Mouse (Mus musculus): ENCODE measurements around the gene Jun.

Jun gene

DNA sequence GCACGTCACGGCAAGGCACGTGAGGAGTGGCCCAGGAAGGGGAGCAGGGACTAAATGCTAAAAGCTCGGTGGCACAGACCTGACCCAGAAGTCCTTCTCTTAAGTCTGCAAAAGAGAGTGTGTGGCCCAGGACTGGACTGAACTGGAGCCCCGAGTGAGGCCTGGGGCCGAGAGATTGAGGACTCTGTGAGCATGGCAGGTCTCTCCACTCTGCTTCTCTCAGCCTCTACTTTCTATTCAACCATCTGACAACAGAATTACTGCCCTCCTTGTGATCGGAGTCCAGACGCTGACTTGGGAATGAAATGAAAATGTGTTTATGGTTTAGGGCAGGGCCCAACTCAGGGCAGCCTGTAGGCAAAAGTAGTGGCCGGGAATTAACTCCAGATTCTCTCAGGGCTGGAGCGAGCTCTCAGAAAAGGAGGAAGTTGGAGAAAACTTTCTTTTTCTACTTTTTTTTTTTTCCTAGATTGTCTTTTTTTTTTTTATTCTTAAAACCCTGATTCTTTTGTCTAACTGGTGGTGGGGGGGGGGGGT, 21.3 kb upstream of the Jun start:
- no peak for DNase-seq (ENCODE audit: low read depth, low spot score)

DNA sequence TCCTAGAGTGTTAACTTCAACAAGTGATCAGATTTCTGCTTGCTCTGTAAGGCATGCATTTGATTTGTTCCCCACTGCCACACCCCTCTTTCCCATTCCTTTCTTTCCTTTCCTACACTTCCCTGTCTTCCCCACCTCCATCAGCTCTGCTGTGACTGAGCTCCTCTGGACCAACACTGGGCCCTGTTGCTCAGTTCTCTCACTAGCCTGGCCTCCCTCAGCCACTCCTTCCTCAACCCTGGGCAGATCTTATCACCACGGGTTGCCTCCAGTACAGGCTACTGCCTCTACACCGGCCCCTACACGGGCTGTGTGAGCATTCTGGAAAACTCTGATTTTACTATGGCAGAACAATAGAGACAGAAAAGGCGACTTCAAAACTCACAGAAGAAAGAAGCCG, 18.4 kb upstream of the Jun start:
- no peak for DNase-seq (ENCODE audit: low read depth, low spot score)

DNA sequence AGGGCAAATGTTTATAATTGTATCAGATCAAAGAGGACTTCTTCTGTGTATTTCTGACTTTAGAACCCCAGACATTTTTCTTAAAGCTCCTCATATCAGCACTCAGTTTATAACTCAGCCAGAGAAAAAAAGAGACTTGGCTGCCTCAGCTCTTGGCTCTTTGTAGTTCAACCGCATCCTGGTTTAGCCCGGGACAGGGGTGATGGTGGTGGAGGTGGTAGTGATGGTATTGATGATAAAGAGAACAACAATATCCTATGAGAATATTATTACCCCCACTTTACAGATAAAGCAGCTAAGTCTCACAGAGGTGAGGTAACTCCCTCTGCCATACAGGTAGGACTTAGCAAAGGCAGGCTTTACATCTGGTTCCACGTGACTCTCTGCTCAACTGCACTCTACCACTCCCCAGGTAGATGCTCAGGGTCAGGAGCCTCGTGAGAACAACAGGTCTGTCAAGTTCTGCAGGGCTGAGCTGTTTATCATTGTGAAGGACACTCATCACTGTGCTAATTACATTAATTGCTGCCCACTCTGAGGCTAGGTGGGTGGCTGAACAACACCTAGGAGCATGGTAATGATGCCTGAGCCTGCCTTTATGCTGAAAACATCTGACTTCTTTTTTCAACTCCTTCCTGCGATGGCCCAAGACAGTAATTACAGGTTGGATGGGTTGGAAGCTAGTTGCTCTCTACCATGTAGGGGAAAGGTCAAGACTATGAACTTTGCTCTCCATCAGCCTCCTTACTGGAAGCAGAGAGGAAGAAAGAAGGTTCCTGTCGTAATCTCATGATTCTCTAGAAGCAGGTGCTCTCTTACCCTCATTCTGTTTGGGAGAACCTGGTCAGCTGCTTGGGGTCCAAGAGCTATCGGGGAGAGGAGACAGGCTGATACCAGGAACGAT, 16.3 kb upstream of the Jun start:
- no peak for DNase-seq (ENCODE audit: low read depth, low spot score)

DNA sequence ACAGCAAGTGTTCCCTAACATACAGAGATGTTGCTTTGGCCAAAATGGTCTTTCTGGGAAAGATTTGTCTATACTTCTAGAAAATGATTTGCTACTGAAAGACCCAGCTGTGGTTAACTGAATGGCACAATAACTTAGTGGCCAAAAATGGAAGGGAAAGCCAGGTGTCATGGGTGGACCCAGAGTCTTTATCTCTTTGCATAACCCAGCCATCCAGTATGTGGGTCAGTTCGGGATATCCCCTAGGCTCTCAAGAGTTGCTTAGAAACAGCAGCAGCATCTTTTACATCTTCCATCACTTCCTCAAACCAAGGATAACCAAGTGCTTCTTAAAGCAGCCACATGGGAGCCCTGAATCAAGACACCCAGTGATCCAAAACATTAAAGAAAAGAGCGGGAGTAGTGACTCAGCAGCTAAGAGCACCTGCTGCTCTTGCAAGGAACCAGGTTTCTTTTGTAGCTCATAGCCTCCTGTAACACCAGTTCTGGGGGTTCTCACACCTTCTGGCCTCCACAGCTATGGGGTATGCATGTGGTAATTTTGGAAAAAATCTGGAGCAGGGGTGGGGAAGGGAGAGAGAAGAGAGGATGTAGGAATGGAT, 11.7 kb upstream of the Jun start:
- no peak for DNase-seq (ENCODE audit: low read depth, low spot score)

DNA sequence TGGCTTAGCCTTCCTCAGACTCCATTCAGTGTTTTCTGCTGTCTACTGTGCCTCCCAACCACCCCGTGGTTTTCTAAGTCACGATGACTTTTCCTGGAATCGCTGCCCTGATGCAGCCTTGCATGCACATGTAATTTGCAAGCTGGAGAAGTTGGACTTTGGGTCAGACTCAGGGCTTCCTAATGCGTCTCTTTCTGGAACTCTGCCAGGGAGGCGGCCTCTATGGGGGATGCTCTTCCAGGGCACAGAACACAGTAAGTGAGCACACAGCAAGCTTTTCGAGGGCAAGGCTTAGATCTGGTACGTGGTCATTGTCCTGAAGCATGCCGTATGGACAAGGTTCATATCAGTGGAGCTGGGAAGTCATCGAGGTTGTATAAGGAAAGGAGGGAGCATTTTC, 10.9 kb upstream of the Jun start:
- DNase-seq (ENCODE audit: low read depth, low spot score) = no peak

DNA sequence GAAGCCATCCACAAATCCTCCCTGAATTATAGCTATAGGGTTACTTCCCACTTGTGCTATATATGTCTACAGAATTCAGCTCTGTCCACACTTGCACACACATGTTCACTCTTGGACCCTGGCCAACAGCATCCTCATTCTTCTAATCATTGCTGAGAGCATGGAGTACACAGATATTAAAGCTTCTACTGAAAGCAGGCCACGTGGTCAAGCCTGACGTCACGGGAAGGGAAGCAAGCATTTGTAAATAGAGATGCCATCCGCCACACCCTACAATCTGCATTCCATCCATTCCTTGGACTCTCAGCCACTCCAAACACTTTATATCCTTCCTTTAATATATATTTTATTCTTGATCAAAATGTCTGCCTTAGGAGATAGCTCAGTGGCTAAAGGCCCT, 5.2 kb upstream of the Jun start:
- DNase-seq (ENCODE audit: low read depth, low spot score) = peak; percentile 14

DNA sequence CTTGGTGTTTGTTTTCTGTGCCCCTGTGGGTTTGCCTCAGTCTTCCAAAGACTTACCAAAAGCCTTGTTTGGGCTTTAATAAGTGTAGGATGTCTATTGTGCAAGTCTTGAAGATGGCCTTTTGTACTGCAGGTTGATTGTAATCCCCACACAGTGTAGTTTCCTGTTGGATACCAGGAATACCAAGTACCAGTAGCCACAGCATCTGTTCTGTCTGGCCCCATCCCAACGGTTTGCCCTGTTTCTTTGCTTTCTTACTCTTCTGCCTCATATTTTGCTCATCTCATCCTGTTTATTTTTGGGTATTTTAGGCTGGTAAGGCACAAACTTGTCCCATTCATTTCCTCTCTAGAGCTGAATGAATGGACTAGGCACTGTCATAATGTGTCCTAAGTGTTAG, 3.3 kb upstream of the Jun start:
- no peak for DNase-seq (ENCODE audit: low read depth, low spot score)

DNA sequence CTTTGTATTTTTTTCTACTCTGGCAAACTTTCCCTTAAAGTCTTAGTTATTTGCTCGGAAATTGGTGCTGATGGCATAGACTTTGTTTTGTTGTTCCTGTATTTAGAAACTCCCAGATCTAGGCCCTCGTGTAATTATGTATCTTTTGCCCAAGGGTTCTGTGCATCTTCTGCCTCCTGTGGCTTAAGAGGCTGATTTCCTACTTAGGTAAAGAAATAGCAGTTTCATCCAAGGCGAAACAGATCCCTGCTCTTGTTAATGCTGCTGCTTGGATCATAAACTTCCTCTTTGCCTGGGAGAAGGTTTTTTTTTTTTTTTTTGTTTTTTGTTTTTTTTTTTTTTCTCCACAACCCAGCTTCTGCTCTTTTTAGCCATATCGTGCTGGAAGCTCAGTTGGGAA, 2.3 kb upstream of the Jun start:
- no peak for DNase-seq (ENCODE audit: low read depth, low spot score)

DNA sequence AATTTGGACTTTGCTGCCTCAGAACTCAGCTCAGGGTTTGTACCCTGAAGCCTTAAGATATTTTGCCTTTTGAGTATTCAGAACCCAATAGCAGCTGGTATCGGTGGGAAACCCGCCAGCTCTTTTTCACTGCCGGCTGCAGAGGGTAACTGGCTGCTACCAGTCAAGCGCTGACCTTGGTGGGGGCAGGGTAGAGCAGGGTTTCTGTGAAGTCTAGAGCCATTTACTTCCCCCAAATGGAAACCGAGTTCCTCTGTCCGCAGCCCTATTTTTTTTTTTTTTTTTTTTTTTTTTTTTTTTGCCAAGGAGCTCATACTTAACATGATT, 1.7 kb upstream of the Jun start:
- peak; percentile 67 for DNase-seq (ENCODE audit: low read depth, low spot score)

DNA sequence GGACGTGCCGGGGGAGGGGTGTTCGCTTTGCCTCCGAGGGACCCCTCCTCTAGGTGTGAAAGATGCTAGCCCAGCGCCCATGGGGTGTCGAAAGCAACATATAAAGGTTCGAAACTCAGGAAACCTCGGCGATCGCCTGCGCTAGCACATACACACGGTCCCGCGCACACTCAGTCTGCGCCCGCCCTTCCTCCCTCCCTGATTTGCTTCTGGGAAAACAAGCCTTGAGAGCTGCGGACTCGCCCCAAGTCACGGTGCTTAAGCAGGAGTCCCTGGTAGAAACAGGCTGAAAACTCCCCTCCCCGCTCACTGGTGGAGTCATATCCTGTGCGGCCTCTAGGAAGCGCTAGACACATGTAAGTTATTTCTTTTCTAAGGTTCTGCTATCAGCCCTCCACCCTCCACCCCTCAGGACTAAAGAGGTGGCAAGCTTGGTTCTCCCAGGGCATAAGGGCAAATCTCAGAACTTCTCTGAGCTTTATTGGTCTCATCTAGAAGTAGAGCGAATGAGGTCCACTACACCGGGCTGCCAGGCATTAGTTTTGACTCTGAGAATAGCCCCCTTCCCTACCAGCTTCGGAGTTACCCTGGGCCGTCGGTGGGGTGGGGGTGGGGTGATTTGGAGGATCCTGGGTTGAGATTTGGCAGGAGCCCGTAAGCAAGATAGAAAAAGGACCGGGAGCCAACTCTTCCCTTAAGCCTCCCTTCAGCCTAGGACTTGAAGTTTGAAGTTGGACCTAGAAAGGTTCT, 1.2 kb upstream of the Jun start:
- DNase-seq (ENCODE audit: low read depth, low spot score) = peak; percentile 95

DNA sequence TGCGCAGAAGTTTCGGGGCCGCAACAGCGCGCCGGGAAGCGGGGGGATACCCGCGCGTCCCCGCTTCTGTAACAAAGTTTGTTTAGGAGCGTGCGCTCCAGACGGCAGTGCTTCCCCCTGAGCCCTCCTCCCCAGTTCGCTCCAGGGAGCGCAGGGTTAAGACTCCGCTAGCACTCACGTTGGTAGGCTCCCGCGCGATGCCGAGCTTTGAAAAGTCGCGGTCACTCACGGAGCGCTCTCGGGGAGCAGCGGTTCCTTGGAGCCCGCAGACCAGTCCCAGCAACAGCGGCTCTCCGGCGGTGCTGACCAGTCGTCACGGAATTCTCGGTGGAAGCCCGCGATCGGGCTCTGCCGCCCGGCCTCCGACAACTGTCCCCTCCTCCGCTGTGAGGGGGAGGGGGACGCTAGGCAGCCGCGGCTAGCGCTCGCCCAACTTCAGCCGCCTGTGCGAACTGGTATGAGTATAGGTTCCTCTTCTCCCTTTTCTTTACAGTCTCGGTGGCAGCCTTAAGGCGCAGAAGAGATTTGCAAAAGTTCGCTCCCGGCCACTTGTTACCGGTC, 631 bp downstream of the Jun start:
- peak; percentile 60 for DNase-seq (ENCODE audit: low read depth, low spot score)

DNA sequence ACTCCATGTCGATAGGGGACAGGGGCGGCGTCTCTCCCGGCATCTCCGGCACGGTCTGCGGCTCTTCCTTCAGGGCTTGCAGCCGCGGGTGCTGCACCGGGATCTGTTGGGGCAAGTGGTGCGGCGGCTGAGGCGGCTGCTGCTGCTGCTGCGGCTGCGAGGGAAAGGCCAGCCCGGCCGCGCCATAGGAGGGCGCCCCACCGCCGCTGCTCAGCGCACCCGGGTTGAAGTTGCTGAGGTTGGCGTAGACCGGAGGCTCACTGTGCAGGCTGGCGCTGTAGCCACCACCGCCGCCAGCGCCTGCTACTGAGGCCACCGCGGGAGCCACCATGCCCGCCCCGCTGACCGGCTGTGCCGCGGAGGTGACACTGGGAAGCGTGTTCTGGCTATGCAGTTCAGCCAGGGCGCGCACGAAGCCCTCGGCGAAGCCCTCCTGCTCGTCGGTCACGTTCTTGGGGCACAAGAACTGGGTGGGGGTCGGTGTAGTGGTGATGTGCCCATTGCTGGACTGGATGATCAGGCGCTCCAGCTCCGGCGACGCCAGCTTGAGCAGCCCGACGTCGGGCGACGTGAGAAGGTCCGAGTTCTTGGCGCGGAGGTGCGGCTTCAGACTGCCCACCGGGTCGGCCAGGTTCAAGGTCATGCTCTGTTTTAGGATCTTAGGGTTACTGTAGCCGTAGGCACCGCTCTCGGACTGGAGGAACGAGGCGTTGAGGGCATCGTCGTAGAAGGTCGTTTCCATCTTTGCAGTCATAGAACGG, 1.3 kb downstream of the Jun start:
- no peak for DNase-seq (ENCODE audit: low read depth, low spot score)

DNA sequence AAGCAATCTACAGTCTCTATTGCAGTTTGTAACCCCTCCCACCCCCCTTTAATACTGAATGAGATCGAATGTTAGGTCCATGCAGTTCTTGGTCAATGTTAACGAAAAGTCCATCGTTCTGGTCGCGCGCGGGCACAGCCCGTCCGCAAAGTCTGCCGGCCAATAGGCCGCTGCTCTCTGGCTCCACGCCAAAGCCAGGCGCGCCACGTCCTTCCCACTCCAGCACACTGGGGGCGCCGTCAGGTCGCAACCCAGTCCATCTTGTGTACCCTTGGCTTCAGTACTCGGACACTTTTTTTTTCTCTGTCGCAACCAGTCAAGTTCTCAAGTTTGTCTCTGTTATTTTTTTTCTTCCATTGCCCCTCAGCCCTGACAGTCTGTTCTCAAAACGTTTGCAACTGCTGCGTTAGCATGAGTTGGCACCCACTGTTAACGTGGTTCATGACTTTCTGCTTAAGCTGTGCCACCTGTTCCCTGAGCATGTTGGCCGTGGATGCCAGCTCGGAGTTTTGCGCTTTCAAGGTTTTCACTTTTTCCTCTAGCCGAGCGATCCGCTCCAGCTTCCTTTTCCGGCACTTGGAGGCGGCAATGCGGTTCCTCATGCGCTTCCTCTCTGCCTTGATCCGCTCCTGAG, 2.0 kb downstream of the Jun start:
- DNase-seq (ENCODE audit: low read depth, low spot score) = peak; percentile 73

DNA sequence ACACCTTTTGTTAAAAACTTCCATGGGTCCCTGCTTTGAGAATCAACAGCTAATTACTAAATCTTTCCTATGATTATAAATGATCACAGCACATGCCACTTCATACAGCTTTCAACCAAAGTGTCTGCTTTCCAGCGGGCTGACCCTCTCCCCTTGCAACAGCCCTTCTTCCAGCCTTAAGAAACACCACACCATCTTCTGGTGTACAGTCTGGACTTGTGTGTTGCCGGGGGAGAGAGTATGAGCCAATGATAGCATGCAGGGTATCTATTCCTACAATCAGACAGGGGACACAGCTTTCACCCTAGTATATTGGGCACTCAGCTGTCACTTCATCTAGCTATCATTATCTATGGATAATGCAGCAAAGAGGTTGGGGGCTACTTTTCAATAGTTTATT, 2.9 kb downstream of the Jun start:
- no peak for DNase-seq (ENCODE audit: low read depth, low spot score)

DNA sequence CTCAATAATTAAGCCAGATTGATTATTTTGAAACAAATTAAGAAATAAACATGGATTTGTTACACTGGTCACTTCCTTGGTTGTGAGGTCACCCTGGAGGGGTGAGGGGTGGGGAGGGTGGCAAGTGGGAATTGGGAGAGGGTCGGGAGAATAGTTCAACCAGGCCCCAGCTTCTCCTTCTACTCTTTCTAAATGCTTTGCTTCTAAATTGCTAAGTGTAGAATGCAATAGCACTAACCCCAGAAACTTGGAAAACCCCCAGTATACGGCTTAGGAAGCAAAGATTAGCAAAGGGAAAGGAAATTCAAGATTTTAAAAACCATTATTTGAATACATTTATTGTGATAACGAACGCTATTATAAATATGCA, 3.3 kb downstream of the Jun start:
- DNase-seq (ENCODE audit: low read depth, low spot score) = no peak

DNA sequence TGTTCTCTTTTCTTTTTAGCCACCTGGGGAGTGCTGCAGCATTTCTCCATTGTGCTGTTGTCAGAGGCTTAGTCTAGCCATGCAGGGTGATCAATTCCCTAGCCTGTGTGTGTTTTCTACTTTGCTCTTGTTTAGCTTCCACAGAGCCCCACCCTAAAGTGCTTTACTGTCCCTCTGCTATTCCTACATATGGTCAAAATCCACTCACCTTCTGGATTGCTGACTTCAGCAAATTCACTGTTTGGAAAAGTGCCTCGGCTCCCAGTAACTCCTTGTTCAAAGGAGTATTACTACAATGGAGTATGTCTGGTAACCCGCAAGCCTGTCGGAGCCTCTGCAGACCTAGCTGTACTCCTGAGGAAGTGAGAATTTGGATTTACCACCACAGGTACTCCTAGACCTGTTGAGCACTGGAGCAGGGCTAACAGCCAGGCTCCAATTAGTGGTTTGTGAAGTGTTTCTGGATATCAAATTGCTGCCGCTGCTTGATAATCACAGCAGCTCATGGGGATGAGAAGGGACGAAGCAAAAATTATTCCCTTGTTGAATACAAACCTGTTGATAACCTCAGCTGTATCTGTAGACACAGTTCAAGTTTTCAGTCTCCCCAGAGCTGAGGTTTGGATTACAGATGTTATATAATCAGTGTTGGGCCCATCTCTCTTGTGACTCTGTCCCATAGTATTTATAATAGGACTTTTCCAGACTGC, 3.8 kb downstream of the Jun start:
- no peak for DNase-seq (ENCODE audit: low read depth, low spot score)

DNA sequence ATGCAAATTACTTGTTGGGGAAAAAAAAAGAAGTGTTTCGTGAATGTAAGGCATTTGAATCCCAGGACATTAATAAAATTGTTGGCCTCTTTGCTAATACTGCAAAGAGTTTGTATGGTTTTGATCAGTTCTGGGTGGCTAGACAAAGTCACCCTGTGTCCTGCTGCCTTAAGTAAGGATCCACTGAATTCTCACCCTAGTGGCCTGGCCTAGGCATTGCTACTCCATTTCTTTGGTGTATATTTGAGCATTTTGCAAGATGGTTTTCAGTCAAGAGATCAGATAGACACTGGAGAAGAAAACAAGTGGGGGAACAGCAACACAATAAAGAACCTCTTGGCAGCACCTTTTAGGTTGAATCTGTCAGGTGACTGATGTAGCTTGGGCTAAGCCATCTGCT, 6.9 kb downstream of the Jun start:
- DNase-seq (ENCODE audit: low read depth, low spot score) = peak; percentile 27

DNA sequence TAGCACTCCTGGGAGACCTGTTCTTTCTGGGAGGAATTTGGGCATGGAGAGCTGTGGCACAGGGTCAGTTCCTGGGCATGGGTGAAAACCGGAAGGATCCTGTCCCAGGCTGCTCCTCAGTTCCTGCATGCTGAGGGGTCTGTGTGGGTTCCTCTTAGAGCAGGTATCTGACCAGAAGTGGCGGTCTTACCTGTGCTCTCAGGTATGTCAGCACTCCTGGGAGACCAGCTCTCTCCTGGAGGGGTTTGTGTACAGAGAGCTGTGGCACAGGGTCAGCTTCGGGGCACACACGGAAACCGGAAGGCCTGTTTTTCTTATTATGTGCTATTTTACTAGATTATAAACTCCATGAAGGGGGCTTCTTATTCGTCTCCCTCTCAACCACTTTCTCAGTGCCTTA, 7.3 kb downstream of the Jun start:
- DNase-seq (ENCODE audit: low read depth, low spot score) = no peak

DNA sequence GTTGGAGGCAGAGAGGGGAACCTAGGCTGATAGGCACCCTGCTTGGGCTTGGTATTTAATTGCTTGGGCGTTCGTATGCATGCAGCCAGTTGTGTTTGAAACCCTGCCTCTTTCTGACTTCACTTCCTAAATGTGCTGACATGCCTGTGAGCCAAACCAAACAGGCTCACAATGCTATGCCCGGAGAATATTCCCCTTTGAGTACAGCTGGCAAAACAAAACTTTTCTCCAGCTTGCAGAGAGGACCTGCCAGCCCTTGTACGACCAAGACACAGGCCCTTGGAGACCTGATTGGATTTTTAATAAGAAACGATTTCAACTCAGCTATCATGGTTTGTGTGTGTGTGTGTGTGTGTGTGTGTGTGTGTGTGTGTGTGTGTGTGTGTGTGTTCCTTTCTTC, 14.0 kb downstream of the Jun start:
- no peak for DNase-seq (ENCODE audit: low read depth, low spot score)

DNA sequence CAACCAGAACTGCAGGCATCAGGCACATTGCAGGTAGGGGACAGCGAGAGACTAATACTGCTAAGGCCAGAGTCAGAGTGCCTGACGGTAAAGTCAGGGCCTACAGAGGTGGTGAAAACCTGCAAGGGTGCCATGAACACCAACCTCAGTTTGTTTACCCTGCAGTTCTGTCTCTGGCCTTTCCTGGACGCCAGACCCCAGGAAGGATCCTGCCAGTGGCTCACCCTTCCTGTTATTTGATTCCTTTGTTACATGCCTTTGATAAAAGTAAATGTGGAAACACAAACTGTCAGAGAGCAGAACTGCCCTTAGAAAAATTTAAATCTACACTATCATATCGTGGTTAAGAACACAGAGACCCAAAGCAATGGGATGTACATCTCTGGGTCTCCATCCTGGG, 20.9 kb downstream of the Jun start:
- DNase-seq (ENCODE audit: low read depth, low spot score) = no peak

All from ES-CJ7 (cell line).